Mouse (Mus musculus) erythroblast, embryonic 14.5 days (primary cell): ENCODE data around the gene Upf3b.

Experiments
- GATA1 ChIP-seq: IDR thresholded peaks from 2 replicates; pipeline ENCODE4 v1.6.1; 2012; ENCODE audit warnings: low read length, inconsistent platforms, mixed read lengths
- TAL1 ChIP-seq: IDR thresholded peaks from 3 replicates; pipeline ENCODE4 v1.6.1; 2012; ENCODE audit warnings: low read length, inconsistent platforms, mixed read lengths

- no peak for TF ChIP-seq GATA1
- TF ChIP-seq TAL1, result no peak
Measured at GRCm38 (mm10) chrX:37048890-37049823, 61.0 kb downstream of the Upf3b start.
